Mouse (Mus musculus) gastrocnemius, postnatal 25 days (tissue): ENCODE data around the gene 1700013G24Rik. TPM values are rescaled to one million over a fixed set of nuclear protein-coding genes. Genes with fewer than 3 reads are reported as not detected.

Experiments used
- DNase-seq: peaks from one replicate; pipeline ENCODE4 v3.0.0; 2022
- total RNA-seq, 2 experiments: library from RNA; stranded (reverse); gene quantifications; 1 replicate in 1 of 2; 2 replicates in 1 of 2; pipeline ENCODE4 v1.2.3; 2021

Gene 1700013G24Rik
- total RNA-seq, 2 experiments from 2014 or later = not detected

DNA sequence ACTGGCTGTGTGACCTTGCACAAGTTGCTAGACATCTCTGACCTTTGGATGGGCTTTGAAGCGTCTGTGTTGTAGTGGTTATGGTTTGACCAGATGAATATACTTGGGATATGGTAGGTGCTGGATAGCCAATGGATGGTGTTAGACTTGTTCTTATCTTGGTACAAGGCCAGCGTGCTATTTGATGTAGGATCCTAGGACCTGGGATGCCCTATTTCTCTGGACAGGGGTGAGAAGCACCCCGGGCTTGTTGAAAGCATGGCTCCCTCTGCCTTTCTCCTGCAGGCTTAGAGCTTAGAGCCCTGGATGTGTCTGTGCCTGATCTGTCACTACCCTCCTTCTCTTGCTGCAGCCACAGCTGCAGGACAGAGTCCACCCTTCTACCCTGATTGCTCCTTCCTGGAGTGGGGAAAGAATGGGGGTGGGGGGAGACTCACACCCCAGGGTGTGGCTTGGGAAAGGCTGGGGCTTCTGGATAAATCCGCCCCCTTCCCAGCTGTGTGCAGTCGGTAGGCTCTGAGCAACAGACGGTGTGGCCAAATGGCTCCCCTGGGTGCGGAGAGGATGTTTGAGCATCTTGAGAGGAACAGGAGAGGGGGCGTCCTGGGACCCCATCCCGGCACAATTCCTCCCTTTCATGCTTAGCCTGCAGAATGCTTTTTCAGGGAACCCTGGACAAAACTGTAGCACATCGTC lies 23.1 kb downstream of the 1700013G24Rik start:
- DNase-seq = peak; percentile 91

DNA sequence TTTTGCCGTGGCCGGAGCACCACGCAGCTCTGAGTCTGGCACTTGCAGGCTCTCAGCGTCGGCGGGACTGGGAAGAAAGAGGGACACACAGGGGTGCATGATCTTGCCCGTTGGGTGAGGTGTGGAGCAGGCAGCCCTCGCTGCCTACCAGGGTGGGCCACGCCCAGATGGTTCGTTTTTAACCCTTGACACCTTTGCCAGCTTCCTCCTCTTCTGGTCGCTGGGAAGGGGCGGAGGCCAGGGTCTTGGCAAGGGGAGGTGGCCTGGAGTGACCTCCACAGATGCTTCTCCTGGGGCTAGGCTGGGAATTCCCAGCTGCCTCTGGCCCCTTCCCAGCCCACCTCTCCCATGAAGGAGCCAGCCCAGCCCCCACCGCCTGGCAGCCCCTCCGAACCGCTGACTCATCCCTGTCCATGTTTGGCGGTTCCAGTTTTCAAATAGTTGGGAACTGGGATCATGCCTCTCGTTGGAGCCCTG lies 23.7 kb downstream of the 1700013G24Rik start:
- DNase-seq = peak; percentile 86

DNA sequence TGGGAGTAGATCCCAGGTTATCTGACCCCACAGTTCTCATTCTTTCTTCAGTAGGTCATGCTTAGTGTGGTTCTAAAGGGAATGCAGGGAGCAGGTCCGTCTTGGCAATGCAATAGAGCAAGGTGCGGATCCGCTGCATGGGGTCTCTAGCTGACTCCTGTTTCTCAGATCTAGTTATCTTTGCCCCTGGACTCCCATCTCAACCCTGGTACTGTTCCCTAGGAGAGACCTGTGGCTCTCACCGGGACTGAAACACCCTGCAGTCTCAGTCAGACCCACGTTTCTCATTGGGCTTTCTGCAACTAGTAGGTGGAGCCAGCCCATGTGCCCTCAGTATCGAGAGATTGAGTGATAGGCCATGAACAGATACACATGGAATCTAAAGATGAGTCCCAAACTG lies 24.5 kb downstream of the 1700013G24Rik start:
- no peak for DNase-seq

DNA sequence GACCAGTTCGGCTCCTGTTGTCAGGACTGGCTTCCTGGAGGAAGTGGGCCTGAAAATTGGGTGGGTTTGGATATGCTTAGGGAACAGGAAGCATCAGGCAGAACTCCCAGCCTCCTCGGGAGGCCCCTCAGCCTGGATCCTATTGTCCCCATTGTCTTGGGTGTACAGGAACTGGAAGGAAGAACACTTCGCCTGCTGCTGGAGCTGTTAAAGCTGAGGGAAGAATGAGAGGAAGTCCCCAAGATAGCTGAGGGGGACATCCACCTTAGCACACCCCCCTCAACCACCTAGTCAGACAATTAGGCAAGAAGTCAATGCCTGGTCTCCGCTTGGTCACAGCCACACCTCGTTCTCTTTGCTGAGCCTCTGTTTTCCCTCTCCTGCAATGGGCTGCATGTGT lies 25.2 kb downstream of the 1700013G24Rik start:
- DNase-seq = no peak

DNA sequence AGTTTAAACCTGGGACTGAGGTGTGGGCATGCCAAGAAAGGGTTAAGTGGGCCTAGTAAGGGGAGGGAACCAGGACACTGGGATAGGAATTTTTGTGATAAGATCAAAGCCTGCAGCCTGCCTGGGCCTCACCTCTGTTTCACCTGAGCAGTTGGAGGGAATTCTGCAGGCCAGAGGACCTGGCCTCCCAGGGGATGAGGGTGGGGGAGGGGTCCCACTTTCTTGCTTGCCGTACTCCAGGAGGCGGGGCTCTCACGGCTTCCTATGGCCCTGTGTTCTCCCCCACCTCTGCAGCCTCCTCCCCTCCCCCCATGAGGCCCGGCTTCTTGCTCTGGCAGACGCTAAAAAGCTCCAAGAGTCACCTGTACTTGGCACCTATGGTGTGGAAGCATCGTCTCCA lies 26.7 kb downstream of the 1700013G24Rik start:
- no peak for DNase-seq

DNA sequence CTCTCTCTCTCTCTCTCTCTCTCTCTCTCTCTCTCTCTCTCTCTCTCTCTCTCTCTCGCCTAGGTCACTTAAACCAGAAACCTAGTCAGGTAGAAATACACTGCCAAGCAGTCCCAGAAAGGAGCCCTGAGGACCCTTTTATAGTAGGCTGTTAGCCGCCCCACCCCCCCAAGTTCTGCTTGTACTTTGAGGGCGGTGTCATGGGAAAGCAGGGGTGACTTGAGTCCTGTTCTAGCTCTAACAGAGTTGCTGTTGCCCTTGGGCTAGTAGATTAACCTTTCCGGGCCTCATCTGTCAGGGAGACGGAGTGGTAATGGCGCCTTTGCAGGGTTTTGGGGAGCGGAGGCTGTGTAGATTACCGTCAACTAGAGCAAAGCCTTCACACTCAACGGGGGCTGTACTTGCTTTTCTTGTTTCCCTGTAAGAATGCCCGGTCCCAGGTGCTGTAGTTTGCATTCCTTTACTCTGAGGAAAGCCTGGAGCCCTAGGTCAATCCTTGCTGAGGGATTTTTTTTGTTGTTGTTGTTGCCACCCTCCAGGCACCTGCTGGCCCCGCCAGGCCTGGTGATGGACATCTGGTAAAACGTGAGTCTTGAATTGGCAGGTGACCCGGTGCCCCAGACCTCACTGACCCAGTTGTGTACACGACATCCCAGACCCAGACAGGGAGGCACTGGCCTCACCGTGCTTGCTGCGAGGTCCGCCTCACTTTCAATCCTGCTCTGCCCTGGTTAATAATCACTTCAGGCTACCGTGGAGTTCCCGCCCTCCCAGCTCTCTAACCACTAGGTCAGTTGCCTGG lies 27.3 kb downstream of the 1700013G24Rik start:
- DNase-seq = no peak

DNA sequence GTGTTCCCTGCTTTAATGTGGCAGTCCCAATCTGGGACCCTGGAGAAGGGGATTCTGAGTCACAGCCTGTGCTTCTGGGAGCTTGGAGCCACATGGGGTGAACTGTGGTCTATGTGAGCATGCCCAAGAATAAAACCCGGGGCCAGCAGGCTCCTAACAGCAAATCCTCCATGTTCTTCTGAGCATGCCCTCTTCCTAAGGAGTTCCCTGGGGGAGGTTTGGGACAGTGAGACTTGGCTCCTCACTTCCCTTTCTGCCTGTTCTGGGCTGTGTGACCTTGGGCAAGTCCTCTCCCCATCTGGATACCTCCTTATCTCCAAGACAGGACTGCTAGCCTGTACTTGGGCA lies 27.9 kb downstream of the 1700013G24Rik start:
- no peak for DNase-seq

DNA sequence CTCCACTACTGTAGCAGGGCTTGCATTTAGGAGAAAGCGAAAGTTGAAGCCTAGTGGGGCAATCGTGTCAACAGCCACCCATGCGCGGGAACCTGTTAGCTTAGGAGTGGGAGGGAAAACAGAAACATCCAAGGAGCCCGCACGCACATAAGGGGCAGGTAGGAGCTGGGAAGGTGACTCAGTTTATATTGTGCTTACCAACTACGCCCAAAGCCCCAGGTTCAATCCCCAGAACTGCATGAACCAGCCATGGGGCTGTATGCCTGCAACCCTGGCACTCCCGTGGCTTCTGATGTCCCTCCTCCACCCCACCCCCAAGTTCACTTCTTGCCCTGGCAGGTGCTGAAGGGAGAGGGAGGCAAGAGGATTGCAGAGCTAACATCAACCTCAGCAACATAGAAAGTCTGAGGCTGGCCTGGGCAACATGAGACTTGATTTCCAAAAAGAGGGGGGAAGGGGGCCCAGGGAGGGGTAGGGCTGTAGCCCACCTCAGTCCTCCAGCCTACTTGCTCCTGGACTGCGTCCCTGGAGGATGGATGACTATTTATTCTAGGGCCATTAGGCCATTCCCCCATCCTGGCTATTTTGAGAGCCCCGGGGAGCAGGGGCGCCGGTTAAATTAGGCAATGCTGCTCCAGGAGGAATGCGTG lies 28.4 kb downstream of the 1700013G24Rik start:
- no peak for DNase-seq

DNA sequence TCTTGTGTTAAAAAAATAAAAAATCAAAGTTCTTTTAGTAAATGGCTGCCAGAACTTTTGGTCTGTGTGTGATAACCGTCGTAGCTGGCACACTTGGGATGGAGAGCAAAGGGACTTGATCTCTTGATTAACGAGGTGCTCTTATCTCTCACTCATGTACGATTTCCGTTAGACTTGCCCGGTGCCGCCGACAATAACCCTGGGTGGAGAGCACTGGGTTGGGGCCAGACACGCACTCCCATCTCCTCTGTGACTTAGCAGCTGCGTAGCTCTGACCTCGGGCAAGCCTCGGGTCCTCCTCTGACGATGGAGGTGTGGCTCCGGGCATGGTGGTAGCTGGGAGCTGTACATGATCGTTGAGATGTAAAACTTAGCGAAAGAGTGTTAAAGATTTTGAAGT lies 30.8 kb downstream of the 1700013G24Rik start:
- no peak for DNase-seq

DNA sequence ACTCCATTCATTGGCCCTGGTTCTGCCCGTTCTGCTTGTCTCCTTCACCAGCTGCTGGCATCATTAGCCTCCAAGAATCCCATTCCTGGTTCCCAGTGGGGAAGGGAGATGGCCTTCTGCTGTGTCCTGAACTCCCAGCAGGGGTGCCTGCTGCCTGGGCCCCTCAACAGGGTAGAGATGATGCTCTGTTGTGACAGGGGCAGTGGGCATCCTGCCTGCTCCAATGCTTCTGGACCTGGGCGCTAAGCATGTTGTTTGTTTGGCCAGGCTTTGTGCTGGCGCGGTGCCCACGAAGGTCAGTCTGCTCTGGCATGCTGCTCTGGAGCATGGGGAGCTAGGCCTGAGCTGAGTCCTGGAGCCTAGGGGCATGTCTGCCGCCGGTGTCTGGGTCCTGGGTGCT lies 31.5 kb downstream of the 1700013G24Rik start:
- no peak for DNase-seq

DNA sequence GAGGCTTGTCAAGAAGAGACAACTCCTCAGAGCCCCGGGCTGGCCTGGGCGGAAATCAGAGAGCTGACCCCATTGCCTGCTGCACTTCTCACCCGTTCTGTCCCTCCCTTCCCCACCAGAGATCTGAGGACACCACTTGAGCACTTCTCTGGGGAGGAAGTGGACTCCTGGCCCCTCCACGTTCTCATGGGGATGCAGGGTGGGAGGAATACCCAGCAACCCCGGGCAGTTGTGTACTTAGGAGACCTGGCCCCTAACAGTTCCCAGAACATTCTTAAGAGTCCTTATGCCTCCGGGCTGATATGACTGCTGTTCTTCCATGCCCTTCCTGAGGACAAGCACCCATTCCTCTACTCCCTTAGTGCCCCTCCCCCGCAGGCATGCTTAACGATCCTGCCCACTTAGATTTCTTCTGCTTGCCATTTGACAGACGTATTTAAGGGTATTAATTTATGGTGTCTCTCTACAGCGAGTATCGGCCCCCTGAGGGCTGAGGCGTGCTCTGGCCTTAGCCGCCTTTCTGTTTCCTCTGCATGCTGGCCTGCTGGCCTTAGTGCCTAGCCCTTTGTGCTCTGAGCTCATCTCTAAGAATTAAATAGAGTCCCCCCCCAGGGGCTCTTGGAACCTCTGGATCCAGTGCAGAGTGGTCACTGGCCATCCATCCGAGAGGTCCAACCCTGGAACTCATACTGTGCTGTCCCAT lies 32.3 kb downstream of the 1700013G24Rik start:
- DNase-seq = no peak

DNA sequence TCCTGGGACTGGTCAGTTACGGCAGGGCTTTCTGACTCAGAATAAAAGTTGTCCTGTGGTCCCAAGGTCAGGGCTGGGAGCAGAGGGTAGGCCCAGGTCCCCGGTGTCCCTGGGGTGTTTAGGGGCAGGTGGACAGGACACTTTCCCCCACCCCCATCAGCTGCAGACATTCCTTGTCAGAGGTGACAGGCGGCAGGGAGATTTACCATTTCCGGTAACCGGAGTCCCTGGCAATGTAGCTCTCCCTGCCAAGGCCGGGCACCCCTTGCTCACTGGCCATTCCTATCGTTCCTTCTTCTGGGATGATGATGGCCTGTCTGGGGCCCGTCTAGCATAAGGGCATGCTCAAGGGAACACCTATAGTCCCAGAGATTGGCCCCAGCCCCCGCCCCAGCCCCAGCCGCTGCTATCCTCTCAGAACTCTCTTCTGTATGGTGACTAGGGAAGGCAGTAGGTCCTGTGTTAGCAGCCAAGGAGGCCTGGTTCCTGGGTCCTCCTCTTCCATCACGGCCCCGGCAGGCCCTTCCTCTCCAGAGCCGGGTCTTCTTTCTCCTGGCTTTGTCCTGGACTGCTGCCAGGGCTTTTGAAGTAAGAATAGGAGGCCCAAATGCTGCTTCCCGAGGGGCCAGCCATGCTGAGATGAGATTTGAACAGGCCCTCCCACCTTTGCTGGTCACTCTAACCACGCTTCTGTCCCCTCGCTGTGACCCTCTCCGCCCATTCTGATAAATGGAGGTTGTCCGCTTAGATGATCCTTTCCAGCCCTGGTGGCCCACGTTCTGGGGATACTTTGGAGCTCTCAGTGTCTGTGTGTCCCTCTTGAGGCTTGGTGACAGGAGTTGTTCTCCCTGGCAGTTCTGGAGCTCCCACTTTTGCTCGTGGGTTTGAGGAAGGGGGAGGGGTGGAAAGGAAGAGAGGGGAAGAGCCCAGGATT lies 33.3 kb downstream of the 1700013G24Rik start:
- DNase-seq = peak; percentile 74

DNA sequence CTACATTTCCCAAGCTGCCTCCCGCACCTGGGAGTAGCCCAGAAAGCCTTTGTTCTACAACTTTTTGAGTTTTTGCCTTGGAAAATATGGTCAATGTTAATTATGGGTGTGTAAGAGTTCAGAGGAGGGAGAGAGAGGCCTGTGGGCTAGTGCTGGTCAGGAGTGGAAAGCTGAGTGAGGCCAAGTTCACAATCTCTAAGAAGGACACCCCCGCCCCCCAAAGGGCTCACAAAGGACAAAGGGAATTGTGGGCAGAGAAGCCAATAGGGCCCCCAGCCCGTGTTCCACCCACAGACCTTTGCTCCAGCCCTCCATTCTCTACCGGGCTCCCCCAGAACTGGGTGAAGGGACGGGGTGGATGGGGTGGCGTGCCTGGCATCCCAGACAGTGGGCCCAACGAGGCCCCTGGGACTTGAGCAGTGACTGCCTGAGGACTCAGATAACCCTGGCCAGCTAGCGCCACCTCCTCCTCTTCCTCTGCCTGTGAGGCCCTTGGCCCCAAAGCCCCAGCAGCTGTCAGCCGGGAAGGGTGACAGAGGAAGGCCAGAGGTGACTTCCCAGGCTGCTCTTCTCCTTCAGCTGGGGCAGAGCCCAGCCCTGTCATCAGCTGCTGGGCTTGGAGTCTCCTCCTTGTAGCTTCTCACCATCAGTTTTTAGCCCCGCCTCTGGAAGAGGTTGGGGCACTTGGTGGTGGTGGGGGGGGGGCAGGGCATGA lies 34.4 kb downstream of the 1700013G24Rik start:
- DNase-seq = peak; percentile 91

DNA sequence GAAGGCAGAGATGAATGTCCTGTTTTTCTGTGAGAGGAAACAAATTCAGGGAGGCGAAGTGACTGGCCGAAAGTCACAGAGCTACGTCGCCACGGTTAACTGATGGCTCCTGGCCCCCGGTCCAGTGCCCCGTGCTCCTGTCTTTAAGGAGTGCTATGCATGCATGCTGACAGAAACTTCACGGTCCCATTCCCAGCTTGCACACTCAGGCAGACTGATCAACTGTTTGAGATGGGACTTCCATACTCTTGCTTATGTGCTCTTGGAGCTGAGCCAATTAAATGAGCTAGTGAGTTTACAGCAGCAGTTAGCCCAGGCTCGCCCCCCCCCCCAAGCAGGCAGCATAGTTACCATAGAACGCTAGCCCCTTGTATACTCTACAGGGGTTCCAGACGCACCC lies 35.0 kb downstream of the 1700013G24Rik start:
- DNase-seq = no peak

DNA sequence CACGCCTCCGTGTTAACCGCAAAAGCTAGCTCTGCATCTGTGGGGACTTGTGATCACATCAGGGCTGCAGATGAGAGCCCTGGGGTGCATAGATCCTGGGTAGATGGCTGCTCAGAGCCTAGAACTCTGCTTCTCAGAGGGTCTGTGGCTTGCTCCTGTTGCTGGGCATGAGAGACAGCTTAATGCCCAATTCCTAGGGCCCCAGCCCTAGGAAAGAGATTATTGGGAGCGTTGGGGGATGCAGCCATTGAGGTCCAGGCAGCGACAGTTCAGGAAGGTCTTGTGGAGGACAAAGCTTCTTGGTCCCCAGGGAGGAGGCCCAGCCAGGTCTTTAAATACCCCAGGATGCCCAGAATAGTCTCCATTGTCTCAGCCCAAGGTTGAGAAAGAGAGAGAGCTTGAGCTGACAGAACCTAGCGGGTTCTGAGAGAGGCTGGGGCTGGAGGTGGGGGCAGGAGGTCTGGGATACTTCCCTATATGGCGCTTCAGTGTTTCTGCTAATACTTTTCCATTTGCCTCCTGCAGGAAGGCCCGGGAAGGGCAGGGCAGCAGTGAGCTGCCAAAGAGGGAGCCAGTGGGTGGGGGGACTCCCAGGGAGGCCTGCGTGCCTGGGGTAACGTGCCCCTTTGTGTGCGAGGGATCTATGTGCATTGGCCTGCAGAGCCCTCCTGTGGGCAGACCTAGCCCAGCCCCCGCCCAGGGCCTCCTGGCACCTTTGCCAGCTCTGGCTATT lies 35.7 kb downstream of the 1700013G24Rik start:
- DNase-seq = peak; percentile 78

DNA sequence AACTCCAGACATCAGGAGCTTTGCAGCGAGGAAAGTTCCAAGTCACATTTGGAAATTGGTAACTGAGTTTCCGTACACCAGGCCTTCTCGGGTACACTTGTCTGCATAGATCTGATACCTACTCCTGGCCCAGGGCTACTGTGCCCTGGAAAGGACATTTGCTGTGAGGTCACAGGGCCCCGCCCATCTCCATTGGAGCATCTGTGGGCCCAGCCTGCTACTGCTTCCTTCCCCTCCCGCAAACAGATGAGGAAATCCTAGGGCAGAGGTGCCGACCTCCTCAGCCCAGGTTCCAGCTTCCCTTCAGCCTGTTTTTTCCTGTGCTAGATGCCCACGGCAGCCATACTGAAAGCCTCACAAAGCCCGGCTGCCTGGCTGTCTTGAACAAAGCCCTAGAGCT lies 36.9 kb downstream of the 1700013G24Rik start:
- peak; percentile 68 for DNase-seq

DNA sequence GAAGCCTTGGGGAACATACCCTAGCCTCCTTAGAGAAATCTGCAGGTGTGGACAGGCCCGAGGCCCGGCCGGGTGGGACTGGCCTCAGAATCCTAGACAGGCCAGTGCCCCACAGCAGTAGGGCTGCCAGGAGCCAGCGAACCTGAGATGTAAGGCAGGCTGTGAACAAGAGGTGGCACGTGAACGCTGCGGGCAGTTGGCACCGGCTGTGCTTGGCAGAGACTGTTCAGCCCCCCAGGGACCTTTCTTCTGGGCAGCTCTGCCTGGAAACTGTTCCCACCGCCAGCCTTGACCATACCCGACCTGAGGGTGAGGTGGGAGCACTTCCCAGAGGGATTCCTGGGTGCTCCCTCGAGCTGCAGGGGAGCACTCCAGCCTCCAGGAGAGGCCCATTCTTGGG lies 39.5 kb downstream of the 1700013G24Rik start:
- DNase-seq = no peak

DNA sequence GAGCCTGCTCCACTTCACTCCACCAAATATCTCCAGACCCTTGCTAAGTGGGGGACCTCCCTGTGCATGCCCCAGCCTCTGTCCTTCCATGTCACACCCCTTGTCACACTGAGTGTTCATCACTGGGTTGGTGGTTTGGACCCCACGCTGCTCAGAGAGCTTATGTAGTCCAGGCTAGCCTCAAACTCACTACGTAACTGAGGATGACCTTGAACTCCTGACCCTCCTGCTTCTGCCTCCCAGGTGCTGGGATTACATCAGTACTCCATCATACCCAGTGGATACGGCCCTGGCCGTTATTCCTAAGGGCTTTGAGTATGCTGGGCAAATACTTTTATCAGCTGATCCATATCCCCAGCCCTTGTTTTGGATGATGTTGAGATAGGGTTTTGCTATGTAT lies 40.1 kb downstream of the 1700013G24Rik start:
- DNase-seq = no peak

DNA sequence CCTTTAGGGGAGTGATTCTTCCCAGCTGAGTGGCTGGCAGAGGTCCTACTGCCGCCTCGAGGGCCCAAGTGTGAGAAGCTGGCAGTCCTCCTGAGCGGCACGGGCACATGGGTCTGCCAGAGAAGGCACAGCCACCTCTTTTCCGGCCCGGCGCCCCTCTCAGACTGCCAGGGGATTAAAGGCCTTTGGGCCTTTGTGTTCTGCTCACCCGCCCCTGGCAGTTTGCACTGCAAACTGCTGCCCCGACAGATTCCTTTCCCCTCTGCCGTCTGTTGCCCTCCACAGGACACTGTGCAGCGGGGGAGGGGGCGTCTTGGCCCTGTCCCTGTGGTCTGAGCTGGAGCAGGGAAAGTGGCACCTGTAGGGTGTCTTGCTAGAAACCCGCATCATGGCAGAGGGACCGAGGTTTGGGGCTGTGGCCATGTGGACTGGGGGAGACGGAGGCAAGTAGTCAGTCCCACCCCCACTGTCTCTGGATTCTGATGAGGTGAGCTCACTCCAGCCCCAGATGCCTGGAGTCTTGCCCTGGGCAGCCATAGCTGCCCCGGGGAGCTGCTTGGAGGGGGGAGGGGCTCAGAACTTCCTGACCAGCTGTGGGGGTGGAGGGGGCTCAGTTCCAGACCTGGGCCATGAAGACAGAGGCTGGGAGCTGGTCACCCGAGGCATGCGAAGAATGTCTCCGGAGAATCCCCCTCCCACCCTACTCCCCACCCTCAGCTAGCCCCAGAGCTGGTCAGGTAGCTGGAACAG lies 41.8 kb downstream of the 1700013G24Rik start:
- peak; percentile 72 for DNase-seq
